Mouse (Mus musculus): ENCODE measurements around the gene Lrrc4.

Lrrc4 gene

DNA sequence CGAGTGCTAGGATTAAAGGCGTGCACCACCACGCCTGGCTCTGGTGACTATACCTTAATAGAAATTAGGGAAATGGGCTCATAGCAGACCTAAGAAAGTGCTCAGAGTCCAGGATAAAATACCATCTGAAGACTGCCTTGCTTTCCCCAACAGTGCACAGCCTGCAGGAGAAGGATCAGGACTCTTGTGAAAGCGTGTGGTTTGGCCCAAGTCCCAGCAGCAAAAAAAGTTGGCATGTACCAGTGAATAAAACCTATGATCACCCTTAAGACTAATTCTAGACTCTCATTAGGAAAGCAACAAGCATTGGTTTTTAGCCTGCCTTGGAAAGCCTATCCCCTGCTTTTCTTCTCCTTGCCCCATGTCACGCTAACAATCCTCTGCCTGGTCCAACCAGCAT lies 7.7 kb downstream of the Lrrc4 start:
- DNase-seq (ENCODE audit: low spot score in 2 of 2): no peak

DNA sequence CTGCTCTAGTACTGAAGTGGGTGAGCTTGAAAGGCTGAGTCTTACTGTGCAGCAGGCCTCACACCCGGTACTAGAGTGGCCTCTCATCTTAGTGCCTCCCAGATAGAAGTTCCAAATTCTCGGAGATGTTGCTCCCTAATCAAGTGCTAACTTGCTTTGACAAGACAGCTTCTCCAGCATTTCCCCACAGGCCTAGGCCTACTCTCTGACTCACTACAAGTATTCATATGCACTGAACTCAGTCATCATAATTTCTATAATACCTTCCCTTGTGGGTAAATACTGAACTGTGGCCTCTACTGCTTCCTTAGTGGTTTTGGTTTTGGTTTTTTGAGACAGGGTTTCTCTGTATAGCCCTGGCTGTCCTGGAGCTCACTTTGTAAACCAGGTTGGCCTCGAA lies 8.2 kb downstream of the Lrrc4 start:
- no peak for DNase-seq (ENCODE audit: low spot score in 2 of 2)

DNA sequence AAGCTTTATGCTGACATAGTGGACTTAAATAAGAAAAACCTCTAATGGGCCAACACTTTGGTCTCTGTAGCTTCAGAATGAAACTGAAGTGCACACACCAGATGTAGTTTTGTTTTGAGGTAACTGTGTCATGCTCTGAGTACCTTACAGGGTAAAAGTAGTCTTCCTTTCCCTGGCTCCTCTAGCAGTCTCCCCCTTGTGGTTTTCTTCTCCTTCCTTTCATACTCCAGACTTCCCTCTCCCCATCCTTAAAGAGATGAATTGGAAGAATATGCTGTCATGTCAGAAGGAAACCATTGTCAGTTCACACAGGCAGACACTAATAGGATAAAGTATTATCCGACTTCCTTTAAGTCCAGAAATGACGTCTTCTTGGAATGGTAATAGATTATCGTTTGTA lies 9.3 kb downstream of the Lrrc4 start:
- no peak for DNase-seq (ENCODE audit: low spot score in 2 of 2)

DNA sequence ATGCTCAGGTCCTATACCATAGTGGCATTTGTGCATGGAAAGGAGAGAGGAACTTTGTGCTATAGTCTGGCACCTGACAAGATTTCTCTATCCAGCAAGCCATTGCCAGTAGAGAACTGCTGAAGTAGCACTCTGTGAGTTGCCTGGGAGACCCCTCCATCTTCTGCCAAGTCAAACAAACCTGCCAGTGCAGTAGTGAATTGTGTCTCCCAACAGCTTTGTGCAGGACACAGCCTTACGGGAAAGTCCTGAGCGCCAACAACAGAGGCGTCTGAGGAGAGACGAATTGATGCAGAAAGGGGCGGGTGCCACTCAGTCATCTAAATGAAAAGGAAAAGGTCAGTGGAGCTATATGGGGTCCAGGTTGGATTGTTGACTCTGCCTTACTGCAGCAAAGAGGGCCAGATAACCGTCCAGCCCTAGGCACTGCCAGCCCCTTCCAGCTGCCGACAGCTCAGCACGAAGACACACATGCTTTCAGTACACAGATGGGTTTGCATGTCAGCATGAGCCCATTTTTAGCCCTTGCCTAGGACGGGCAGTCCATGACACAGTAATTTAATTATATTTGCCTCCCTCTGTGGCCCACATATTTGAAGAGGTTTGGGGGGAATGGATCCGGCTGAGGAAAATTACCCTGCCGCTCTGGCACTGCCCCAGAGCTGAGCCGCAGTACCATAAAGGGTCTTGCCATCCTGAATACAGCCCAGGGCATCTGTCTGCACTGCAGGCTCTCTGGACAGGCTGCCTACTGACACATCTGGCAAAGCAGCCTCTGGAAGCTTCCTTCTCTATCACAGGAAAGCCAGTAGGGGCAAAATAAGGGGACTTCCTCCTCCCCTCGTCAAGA lies 11.8 kb downstream of the Lrrc4 start:
- no peak for DNase-seq (ENCODE audit: low spot score in 2 of 2)

DNA sequence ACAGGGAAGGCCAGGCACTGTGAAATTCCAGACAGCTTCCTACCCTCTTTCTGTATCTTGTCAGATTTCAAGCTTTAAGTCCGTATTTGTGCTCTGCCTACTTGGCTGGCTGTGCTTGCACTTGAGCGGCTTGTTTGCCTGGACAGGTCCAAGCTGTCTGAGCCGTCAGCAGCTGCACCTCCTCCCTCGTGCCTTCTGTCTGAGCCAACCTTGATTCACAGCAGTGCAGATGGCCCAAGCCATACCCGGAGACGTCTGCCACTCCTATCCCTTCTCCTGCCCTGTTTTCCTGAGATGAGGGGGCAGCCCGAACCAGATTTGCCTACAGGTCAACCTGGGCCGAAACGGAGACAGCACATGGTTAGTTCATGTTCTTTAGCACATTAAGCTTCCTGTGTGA lies 14.5 kb downstream of the Lrrc4 start:
- DNase-seq (ENCODE audit: low spot score in 2 of 2): no peak

DNA sequence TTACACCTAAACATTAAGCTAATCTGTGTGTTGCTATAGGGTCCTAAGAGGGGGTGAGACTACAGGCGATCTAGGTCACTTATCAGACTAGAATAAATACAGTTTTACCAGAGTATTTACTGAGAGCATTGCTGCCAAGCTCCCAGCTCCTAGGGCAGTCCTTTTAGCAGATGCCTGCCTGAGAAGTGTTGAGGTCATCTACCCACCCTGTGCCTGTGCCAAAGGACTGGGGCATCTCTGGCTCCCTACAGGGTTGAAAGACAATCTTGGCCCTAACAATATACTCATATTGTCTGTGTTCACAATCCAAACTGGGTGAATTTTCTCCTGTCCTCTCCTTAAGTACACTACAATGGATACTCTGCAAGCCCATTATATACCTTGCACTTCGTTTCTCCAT lies 16.7 kb downstream of the Lrrc4 start:
- DNase-seq (ENCODE audit: low spot score in 2 of 2): no peak

DNA sequence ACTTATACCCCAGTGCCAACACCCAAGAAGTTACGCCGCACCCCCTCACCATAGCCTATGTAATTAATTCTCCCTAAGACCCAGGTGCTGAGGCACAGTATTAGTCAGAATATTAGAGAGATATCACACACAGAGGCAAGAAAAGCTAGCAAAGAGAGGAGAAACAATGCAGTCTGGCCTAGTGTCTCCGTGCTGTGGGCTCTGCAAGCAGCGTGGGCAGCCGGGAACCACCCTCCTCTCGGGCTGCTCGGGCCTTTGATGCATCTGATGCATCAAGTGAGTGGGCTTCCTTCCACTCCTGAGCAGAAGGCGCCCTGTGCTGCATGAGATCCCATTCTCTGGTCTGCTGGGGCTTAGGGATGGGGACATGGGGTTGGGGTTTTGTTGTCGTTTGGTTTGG lies 18.5 kb downstream of the Lrrc4 start:
- no peak for DNase-seq (ENCODE audit: low spot score in 2 of 2)

DNA sequence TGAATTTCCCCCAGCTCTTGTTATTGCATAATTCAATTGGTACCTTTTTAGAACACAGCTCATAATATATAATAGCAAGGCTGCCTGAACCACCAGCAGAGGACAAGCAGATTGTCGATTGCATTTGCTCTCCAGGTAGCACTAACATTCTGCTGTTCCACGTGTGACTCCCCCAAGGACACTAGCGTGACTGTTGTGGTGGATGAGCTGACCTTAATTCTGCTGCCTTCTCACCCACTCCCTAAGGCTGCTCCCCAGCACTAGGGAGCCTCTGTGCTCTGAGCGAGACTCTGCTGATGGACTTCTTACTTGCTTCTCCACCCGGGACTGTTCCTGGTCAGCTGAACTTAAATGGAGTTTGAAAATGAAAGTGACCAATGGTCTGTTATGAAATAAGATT lies 26.8 kb downstream of the Lrrc4 start:
- no peak for DNase-seq (ENCODE audit: low spot score in 2 of 2)

DNA sequence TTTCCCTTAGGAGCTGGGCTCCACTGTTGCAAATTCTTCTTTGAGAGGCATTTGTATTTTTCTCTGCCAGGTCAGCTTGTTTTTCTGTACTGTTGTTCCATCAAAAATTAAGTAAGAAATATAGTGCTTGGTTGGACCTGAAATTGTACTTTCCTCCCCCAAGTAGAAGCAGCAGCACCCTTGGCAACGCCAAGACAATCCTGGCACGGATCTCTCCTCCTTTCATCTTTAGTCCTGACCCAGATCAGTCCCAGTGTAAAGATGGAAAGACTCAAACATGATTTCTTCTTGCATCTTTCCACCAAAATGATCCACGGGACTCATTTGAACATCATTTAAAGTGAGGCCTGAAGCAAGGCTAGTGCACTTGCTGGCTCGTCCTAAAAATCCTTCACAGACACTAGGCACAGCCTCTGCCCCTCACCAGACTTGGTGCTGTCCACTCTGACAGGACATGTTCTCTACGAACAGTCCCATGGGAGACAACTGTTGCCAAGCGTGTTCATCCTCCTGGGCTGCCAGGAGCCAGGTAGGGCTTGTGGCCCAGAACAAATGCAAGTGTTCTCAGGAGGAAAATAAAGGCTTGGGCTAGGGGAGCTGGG lies 27.8 kb downstream of the Lrrc4 start:
- no peak for DNase-seq (ENCODE audit: low spot score in 2 of 2)

DNA sequence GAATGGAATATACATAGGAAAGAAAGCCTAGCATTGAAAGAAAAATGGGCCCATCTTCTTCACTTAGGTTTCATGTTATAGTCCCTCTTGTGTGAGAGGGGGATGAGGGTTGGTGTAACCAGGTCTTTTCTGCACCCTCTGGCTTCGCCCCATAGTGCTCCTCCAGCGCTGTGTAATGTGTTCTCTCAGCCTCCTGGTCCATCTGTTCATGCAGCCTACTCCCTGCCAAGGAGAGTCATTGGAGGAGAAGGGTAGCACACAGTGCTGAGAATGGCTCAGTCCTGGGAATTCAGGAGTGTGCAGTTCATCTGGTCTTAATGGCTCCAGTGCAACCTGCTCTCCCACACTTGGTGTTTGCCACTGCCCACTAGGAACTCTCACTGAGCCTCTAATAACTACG lies 30.6 kb downstream of the Lrrc4 start:
- no peak for DNase-seq (ENCODE audit: low spot score in 2 of 2)

DNA sequence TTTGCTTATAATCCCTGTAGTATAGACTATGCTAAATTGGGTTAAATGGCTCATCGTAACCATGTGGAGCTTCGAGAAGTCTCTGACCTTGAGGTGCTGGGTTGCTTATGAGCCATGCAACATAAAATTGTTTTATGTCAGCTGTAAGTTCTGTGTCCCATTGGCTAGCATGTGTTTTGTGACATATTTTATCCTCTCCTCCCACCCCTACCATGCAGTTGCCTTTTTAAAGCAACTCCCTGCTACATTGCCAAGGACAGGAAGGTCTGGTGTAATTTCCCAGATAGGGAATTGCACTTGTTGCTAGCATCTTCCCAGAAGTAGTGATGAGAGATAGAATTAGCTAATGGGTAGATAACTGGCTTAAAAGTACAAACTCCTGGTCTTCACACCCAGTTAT lies 31.7 kb downstream of the Lrrc4 start:
- DNase-seq (ENCODE audit: low spot score in 2 of 2): no peak

DNA sequence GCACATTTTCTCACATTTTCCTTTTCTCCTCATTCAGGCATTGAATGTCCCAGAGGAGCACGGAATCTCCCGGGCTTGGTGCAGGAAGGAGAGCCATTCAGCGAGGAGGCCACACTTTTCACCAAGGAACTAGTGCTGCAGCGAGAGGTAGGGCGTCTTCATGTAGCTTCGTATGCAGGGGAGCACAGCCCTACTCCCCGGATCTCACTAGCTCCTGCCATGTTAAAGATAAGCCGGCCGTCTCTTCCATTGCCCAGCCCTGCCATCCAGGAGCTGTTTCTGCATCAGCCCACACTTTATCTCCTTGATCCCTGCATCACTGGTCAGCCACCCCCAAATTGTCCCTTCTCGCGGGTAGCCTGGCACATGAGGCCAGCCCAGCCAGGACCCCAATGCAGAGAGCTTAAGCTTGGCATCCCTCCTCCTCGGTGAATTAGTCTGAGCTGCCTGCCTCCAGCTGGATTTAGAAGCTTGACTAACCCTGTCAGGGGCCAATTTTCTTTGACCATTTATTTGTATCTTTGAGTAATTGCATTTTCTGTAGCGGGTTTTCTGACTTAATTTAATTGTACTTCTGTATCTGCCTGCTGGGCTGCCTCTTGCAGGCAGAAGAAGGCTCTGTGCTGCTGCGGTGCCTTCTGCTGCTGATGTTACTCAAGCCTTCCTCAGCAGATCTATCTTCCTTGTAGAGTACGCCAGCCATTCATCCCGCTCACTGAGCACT lies 35.6 kb downstream of the Lrrc4 start:
- no peak for DNase-seq (ENCODE audit: low spot score in 2 of 2)

DNA sequence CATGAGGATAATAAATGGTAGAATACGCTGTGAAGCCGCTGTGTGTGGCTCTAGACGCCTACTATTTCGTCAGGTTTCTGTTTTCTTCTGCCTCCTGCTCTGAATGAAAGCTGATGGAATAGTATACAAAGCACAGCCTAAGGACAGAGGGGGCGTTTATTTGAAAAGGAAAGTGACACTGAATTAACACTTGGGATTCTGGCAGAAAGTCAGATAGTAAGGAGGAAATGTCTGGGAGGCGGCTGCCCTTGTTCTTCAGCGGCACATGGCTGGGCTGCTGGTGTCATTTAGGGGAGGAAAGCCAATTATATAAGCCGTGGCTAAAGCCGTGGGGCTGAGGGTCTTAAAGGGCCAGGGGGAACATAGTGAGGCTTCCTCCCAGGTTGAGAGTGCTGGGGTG lies 36.2 kb downstream of the Lrrc4 start:
- DNase-seq (ENCODE audit: low spot score in 2 of 2): no peak

DNA sequence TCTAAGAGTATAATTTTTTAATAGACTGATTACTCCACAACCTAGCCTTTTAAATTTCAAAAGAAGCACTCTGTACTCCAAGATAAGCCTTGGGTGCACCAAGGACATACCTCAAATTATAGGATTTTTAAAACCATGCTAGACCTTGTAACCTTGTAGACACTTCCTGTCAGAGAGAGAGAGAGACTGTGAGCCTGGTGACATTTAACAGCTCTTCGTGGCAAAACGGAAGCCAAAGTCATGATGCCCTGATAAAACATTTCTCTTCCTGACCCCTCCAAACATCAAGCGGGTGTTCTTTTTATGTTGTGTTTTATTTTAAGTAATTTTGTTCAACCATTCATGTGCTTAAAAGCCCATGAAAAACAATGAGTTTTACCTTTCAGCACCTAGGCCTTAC lies 39.7 kb downstream of the Lrrc4 start:
- no peak for DNase-seq (ENCODE audit: low spot score in 2 of 2)

DNA sequence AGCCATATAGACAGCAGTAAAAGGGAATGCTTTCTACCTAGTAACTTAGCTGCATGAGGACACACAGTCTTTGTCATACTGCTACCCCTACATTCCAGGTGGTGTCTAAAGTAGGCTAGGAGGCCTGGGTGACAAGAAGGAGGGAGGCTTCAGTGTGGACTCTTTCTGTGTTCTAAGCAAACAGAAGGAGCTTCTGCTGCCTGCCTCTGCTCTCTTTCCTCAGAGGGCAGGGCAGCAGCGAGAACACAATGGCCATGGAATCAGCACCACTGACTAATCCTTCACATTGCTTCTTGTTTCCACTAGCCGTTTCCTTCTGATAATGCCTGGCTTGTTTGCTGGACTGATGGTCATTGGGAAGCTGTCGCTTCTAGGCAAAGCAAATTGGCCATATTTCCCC lies 40.4 kb downstream of the Lrrc4 start:
- DNase-seq (ENCODE audit: low spot score in 2 of 2): no peak

DNA sequence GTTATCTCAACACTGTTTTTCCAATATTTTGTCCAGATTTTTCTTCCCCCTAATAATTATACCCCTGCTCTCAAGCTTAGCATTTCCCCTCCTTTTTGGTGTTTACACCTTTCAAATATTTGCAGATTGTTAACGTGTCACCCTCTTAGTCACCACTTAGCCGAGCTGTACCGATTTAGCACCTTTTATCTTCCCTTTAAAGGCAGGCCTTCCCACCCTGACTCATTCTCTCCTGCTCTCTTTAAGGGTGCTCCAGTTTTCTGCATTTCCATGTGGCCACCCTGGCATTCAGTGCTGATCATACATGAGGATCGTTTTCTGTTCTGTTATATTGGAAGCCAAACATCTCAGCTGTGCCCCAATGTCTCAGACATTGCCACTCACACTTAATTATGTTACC lies 41.9 kb downstream of the Lrrc4 start:
- DNase-seq (ENCODE audit: low spot score in 2 of 2): no peak

DNA sequence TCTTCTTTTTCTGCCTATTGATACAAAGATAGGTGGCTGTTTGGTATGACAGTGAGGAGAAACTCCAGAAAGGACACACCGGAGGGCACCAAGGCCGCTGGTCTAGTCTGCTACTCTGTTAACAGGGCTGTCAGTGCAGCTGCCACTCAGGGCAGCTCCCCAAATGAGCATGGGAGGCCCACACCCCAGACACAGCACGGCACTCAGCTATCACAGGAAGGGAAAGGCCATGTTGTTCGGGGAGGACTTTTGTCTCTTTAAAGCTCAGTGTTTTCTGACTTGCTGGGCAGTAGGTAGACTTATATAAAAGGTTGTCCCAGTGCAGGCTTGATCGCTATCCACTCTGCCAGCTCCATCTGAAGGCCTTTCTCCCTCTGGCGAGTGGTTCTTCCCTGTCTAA lies 44.4 kb downstream of the Lrrc4 start:
- no peak for DNase-seq (ENCODE audit: low spot score in 2 of 2)

DNA sequence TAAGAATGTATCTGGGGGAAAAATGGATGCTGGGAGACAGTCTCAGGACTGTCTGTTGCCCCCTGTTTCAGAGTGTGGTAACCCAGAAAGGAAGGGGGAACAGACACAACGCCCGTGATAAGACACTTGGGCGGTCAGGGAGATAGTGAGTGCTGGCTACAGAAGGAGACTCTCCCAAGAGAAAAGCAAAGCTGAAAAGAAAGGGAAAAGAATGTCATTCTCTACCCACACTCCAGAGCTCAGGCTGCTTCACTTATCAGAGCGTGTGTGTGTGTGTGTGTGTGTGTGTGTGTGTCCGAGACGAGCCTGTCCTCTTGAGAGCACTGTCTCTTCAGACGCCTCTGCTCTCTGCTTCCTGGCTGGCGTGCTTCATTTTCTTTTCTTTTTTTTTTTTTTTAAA lies 45.8 kb downstream of the Lrrc4 start:
- DNase-seq (ENCODE audit: low spot score in 2 of 2): no peak

DNA sequence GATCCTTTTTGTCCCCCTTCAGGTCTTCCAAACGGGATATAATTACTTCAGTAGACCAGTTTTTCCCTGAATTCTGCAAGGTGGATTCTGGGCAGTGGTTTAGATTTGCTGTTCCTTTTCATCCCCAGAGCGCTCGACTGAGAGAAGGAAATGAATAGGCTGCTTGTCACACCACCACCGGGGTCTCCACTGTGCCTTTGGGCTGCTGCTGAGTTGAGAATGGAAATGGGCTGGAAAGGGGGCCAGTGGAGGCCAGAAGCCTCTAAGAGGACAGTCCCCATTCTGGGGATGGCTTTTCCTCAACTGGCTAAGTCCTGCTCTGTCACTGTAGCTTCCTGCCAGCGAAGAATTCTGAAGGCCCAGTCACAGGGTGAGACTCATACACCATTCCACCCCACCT lies 47.6 kb downstream of the Lrrc4 start:
- DNase-seq (ENCODE audit: low spot score in 2 of 2): no peak

DNA sequence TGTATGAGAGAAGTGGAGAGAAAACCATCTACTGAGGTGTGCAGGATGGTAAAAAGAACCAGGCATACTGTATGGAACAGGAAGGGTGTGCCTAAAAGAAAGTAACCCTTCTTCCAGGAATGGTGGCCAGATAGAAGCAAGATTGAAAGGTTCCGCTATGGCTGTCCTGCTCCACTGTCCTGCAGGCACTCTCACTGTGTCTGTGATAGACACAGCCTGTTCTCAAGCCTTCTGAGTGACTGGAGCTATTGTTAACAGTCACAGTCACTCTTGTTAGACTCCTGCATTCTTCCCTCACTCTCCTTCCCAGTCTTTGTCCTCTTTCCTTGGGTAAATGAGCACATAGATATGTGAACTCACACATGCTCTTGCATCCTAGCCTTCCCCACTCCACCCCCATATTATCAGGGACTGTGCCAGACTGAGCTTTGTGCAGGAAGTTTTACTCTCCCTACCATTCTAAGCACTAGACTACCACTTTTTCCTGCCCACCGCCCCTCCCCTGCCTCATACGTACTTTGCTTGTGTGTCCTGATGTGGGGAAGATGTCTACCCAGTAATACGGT lies 48.4 kb downstream of the Lrrc4 start:
- DNase-seq (ENCODE audit: low spot score in 2 of 2): no peak

DNA sequence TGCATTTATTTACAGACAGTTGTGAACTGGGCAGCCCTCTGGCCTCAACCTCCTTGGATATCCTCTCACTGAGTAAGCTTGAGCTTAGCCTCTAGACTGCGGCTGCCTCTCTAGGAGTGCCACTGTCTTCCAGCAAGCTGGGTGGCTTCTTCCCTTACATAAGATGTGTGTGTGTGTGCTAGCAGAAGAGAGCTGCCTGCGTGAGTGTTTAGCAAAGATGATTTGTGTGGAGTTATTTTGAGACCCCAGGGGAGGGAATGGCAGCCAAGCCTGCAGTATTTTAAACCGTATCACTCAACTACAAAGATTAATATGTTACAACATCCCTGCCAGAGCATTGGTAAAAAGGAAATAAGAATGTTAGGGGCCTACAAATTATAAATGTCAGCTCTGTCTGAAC lies 49.9 kb downstream of the Lrrc4 start:
- no peak for DNase-seq (ENCODE audit: low spot score in 2 of 2)

DNA sequence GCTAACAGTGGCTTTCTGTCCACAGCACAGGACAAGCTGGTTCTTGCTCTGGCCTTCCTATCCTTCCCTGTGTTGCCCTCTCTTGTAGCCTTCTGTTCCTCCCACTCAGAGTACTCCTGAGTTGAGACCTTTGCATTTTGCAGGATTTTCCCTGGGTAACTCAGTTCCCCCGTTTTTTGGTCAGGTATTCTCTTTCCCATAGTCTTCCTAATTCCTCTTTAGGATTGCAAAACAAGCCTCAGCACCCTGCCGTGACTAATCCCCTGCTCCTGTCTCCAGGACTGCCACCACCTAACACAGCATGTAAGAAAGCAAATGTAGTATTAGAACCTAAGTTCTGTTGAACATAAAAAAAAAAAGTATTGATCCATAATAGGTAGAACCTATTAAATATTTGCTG lies 60.2 kb downstream of the Lrrc4 start:
- no peak for DNase-seq (ENCODE audit: low spot score in 2 of 2)
